Mouse (Mus musculus) bone marrow macrophage, adult 2 months (primary cell): ENCODE measurements around the gene Gm20388.

Experiments used
- CTCF ChIP-seq: IDR thresholded peaks from 2 replicates; pipeline ENCODE4 v1.5.1; 2012; ENCODE audit warnings: low read depth, mild to moderate bottlenecking, low read length, moderate library complexity
- POLR2A ChIP-seq: IDR thresholded peaks from 2 replicates; pipeline ENCODE4 v1.6.1; 2012; ENCODE audit warnings: mild to moderate bottlenecking, low read depth, low read length, borderline replicate concordance

GRCm38 (mm10) chr8:122240241-122241026, 2329.8 kb downstream of the Gm20388 start:
- TF ChIP-seq POLR2A (no peak), CTCF (no peak)
